Mouse (Mus musculus): ENCODE measurements around the gene Lrrc57.

DNA sequence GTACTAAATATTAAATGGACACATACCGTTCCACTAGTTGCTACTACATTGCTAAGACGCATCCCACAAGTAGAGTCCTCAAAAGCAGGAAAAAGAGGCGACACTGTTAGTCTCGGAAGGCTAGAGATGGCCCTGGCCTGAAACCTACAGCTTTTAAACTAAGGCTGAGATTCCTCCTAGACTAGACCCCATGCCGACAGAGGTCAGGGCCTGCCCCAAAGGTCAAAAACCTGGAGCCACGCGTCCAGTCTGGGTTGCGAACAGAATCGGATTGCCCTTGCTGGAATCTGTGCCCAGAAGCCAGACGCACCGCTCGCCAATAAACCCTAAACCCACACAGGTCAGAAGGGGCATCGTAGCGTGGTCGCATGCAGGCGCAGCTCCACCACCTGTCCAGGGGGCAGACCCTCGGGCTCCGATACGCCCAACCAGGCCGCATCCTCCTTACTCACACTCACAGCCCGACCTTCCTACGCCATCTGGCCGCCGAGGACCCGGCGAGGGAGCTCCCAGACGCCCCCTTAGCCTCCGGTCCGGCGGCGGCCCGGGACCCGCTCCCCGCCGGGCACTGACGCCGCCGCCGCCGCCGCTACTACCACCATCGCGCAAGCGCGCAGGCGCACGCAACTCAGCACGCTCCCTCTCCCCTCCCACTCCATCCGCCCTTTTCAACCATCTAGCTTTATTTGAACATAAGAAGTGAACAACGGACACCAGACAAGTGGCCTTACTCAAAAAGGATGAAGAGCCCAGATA, 45.9 kb downstream of the Lrrc57 start, which contains the start of gene Zfp106:
- TF ChIP-seq POLR2A (IDR thresholded peaks at IDR 0.05; ENCODE audit: extremely low read depth, insufficient read depth, low read length), result peak; percentile 77
- no peak for TF ChIP-seq CTCF (IDR thresholded peaks at IDR 0.05; ENCODE audit: low read depth, low read length)
